Mouse (Mus musculus): Measurements from ENCODE around the gene Naif1. TPM values are rescaled to one million over a fixed set of nuclear protein-coding genes. Genes with fewer than 3 reads are reported as not detected.

The Naif1 gene
- polyA plus RNA-seq, 1 experiment, result 4.4 TPM

DNA sequence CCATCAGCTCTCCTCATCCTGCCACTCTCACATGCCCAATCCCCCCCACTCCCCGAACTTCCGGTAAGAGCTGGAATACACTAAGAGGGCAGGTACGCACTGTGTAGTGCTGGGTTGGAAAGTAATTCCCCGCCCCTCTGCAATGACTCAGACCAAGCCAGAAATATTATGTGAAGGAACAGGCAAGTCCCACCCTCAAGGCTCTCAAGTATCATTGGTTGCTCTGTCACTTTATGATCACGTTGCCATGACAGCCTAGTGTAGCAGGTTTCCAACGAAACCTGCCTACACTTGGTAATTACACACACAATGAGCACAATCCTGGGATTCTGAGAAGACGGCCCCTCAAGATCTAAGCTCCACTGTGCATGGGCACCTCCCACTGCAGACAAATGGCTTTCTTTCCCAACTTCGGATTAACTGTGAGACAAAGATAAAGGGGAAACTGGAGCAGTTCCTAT lies 22.0 kb upstream of the Naif1 start:
- Histone ChIP-seq H3K4me3 (ENCODE audit: low read depth, low read length) (no peak overlapping the region), H3K27ac (ENCODE audit: insufficient read depth, low read depth, low read length) (peak overlapping the region; percentile 40), H3K27me3 (ENCODE audit: control insufficient read depth, insufficient read depth, low read length) (no peaks in the 10 kb centered on the region), H3K36me3 (ENCODE audit: control insufficient read depth, insufficient read depth, low read length) (no peaks in the 10 kb centered on the region; the same call in none of the 2 replicates), H3K4me1 (ENCODE audit: control insufficient read depth, insufficient read depth, insufficient read length, low read length) (peaks cover 47% of the 10 kb centered on the region)
- 13% methylated on average over 8 of the region's 8 CpGs for WGBS
- TF ChIP-seq POLR2A (IDR thresholded peaks at IDR 0.05; ENCODE audit: low read depth, low read length) (no peak), CTCF (IDR thresholded peaks at IDR 0.05; ENCODE audit: extremely low read depth, insufficient read length, insufficient replicate concordance, low read depth, low read length) (no peak)

DNA sequence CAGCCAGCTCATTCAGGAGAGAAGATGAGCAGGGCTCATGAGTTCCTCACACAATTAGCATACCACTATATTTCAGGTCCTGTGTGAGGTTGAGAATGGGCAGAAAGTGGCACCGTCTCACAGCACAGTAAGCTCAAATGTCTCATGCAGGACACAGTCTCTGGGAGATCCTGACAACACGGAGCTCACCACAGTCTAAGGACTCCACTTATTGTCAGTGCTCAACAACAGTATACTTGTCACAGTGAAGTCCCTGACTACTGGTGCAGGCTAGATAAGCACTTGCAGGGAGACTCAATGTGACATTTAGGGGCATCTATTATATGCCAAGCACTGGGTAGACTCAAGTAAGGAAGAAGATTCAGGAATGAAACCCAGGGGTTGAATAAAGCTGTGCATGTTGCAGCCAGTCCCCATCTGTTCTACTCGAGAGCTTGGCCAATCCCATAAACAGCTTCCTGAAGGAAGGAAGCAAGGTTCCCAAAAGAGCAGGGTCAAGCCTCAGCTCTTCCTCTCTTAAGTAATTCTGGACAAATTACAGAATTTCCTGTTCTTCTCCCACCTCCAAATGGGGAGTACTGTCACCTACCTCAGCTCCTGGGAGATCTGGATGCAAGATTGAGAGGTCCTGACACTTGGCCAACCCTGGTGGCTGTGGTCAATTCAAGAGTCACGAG lies 20.9 kb upstream of the Naif1 start:
- 36% methylated on average over 4 of the region's 4 CpGs for WGBS
- TF ChIP-seq CTCF (IDR thresholded peaks at IDR 0.05; ENCODE audit: extremely low read depth, insufficient read length, insufficient replicate concordance, low read depth, low read length), result no peak
- no peak for TF ChIP-seq POLR2A (IDR thresholded peaks at IDR 0.05; ENCODE audit: low read depth, low read length)
- Histone ChIP-seq H3K36me3 (ENCODE audit: control insufficient read depth, insufficient read depth, low read length) (peaks cover 1% of the 10 kb centered on the region), H3K4me3 (ENCODE audit: low read depth, low read length) (no peak overlapping the region), H3K4me1 (ENCODE audit: control insufficient read depth, insufficient read depth, insufficient read length, low read length) (peaks cover 41% of the 10 kb centered on the region), H3K27ac (ENCODE audit: insufficient read depth, low read depth, low read length) (no peak overlapping the region; the same call in 1 of the 2 replicates), H3K27me3 (ENCODE audit: control insufficient read depth, insufficient read depth, low read length) (no peaks in the 10 kb centered on the region)

DNA sequence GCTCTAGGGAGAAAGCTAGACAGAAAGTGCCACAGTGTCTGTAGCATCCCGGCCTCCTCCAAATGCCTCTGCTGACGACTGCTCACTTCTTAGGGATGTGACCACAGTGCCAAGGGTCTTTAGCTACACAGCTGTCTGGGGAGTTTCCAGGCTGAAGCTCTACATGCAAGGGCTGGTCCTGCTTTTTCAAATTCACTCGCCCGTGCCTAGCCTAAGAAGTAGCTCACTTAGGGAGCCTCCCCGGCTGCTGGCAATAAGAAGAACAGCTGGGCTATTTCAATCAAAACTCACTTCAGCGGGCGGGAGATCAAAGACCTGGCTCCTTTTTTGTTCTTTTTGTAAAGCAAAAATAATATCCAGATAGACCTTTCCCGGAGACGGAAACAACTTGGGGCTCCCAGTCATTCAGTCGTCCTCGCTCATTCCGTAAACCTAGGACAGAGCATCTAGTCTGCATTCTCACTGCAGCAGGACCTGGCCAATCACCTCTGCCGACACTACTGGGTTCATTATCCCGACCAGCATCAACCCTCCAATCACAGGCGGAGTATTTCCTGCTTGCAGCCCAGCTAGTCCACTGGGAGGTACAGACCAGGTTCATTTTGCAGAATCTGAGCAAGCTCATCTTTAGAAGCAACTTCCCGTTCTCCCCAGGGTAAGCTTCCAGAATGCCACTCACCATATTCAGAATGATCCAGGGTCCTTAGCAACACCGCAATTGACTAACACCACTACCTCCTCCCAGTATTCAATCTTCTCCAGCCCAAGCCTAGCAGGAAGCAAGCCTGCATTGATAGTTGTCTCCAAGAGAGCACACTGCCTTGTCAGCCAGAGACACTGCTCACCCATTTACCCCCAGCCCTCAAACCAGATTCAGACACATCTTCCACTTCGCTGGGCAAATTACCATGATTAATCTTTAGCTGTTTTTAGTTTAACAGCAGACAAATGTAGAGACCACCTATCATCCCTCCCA lies 19.3 kb upstream of the Naif1 start:
- TF ChIP-seq POLR2A (IDR thresholded peaks at IDR 0.05; ENCODE audit: low read depth, low read length), result no peak
- no peak for TF ChIP-seq CTCF (IDR thresholded peaks at IDR 0.05; ENCODE audit: extremely low read depth, insufficient read length, insufficient replicate concordance, low read depth, low read length)
- Histone ChIP-seq H3K36me3 (ENCODE audit: control insufficient read depth, insufficient read depth, low read length) (peaks cover 1% of the 10 kb centered on the region), H3K27ac (ENCODE audit: insufficient read depth, low read depth, low read length) (peak overlapping the region; percentile 16; the same call in 1 of the 2 replicates), H3K4me3 (ENCODE audit: low read depth, low read length) (peak overlapping the region; percentile 0; the same call in 1 of the 2 replicates), H3K4me1 (ENCODE audit: control insufficient read depth, insufficient read depth, insufficient read length, low read length) (peaks cover 30% of the 10 kb centered on the region), H3K27me3 (ENCODE audit: control insufficient read depth, insufficient read depth, low read length) (no peaks in the 10 kb centered on the region)
- WGBS, result 39% methylated on average over 18 of the region's 18 CpGs

DNA sequence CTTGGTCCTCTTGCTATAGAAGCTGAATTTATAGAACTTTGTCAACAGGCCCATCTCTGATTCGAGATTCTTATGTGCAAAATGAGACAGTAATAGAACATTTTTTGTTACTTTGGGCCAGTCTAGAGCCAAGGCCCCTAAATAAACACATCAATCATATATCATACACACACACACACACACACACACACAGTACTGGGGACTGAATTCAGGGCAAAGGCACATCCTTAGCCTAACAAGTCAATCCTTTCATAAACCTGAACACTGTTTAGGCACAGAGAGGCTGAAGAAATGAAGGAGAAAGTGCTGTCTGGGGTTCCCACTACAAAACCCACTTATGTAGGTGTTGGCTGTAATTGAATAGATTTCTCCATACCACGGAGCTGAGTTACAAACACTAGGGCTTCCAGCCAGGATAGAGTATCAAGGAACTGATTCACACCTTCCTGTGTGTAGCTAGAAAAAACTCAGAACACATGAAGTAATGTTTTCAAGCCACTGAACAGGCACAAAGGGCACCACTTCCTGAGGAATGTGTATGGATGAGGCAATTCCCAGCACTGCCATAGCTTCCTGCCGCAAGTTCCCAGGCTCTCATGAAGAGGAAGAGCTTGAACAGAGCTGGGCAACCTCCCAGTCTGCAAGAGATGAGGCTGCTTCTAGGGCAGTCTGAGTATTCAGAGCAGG lies 13.4 kb upstream of the Naif1 start:
- peaks cover 26% of the 10 kb centered on the region; the same call in 1 of the 2 replicates for H3K4me1 ChIP-seq (ENCODE audit: control insufficient read depth, insufficient read depth, insufficient read length, low read length)
- H3K4me3 ChIP-seq (ENCODE audit: low read depth, low read length), result no peak overlapping the region
- TF ChIP-seq CTCF (IDR thresholded peaks at IDR 0.05; ENCODE audit: extremely low read depth, insufficient read length, insufficient replicate concordance, low read depth, low read length) (no peak), POLR2A (IDR thresholded peaks at IDR 0.05; ENCODE audit: low read depth, low read length) (no peak; the same call in 1 of the 2 replicates)
- 22% methylated on average over 3 of the region's 3 CpGs for WGBS
- peak overlapping the region; percentile 7; the same call in 1 of the 2 replicates for H3K27ac ChIP-seq (ENCODE audit: insufficient read depth, low read depth, low read length)
- H3K27me3 ChIP-seq (ENCODE audit: control insufficient read depth, insufficient read depth, low read length), result no peaks in the 10 kb centered on the region
- H3K36me3 ChIP-seq (ENCODE audit: control insufficient read depth, insufficient read depth, low read length), result peaks cover 1% of the 10 kb centered on the region; the same call in 1 of the 2 replicates

DNA sequence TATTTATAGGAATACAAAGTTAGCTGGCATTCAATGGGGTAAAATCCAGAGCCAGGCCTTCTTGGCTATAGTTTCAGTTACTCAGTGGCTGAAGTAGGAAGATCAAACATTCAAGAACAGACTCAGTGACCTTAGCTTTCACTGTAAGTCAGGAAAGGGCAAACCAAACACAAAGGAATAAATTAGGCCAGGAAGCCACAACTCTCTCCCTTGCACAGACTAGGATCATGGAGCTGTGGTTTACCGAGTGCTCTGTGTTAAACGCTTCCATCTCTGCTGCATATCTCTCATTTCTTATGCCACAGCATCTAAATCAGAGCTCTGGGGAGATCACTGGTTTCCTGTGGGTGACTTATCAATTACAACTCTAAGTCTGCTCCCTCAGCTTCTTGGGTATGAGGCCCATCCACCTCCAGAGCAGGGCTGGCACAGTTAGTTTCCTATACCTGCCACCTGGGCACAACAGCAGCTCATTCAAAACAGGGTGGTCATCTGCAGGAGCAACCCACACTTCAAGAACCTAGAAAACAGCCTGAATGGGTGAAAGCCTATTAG lies 12.6 kb upstream of the Naif1 start:
- Histone ChIP-seq H3K27ac (ENCODE audit: insufficient read depth, low read depth, low read length) (no peak overlapping the region), H3K4me1 (ENCODE audit: control insufficient read depth, insufficient read depth, insufficient read length, low read length) (peaks cover 30% of the 10 kb centered on the region; the same call in 1 of the 2 replicates), H3K36me3 (ENCODE audit: control insufficient read depth, insufficient read depth, low read length) (peaks cover 1% of the 10 kb centered on the region; the same call in 1 of the 2 replicates), H3K4me3 (ENCODE audit: low read depth, low read length) (no peak overlapping the region), H3K27me3 (ENCODE audit: control insufficient read depth, insufficient read depth, low read length) (no peaks in the 10 kb centered on the region)
- 65% methylated on average over 2 of the region's 2 CpGs for WGBS
- TF ChIP-seq CTCF (IDR thresholded peaks at IDR 0.05; ENCODE audit: extremely low read depth, insufficient read length, insufficient replicate concordance, low read depth, low read length), result no peak
- TF ChIP-seq POLR2A (IDR thresholded peaks at IDR 0.05; ENCODE audit: low read depth, low read length), result no peak

DNA sequence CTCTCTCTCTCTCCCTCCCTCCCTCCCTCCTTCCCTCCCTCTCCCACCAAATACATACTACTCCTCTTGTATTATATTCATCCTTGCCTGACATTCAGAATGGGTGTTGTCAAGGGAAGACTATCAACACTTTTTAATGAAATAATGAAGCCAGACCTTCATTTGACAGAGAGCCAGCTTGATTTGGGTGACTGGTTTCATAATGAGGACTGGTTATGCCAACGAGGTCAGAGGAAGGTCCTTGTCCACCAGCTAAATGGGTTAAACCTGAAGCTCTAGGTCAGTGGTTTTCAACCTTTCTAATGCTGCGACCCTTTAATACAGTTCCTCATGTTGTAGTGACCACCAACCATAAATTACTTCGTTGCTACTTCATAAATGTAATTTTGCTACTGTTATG lies 11.5 kb upstream of the Naif1 start:
- 63% methylated on average over 3 of the region's 3 CpGs for WGBS
- peaks cover 33% of the 10 kb centered on the region; the same call in 1 of the 2 replicates for H3K4me1 ChIP-seq (ENCODE audit: control insufficient read depth, insufficient read depth, insufficient read length, low read length)
- TF ChIP-seq POLR2A (IDR thresholded peaks at IDR 0.05; ENCODE audit: low read depth, low read length) (no peak), CTCF (IDR thresholded peaks at IDR 0.05; ENCODE audit: extremely low read depth, insufficient read length, insufficient replicate concordance, low read depth, low read length) (no peak)
- H3K27me3 ChIP-seq (ENCODE audit: control insufficient read depth, insufficient read depth, low read length), result no peaks in the 10 kb centered on the region
- H3K4me3 ChIP-seq (ENCODE audit: low read depth, low read length), result no peak overlapping the region
- no peaks in the 10 kb centered on the region; the same call in 1 of the 2 replicates for H3K36me3 ChIP-seq (ENCODE audit: control insufficient read depth, insufficient read depth, low read length)
- no peak overlapping the region for H3K27ac ChIP-seq (ENCODE audit: insufficient read depth, low read depth, low read length)

Measured in small intestine, adult 2 months (tissue).